Mouse (Mus musculus) MEL (cell line): ENCODE measurements around the gene Ap3b2. TPM values are rescaled to one million over a fixed set of nuclear protein-coding genes. Genes with fewer than 3 reads are reported as not detected.

Experiments
- DNase-seq: peaks from one replicate; pipeline ENCODE4 v3.0.0; 2011; ENCODE audit warnings: low read depth, low spot score
- H3K27ac ChIP-seq: 2 replicates; pipeline ENCODE4 v1.5.1; 2012; ENCODE audit warnings: low read depth, mild to moderate bottlenecking, control low read depth, low read length, moderate library complexity; ENCODE audit not compliant: control insufficient read depth
- H3K27me3 ChIP-seq, 2 experiments: fragments of 150-350 bp in 1 of 2; sonication (generic) in 1 of 2; 2 replicates each; pipeline ENCODE4 v1.6.1; 2012; ENCODE audit warnings: low read length in 2 of 2, mild to moderate bottlenecking in 2 of 2, improper control_type of control experiment in 1 of 2, moderate library complexity in 1 of 2; ENCODE audit not compliant: insufficient read depth in 2 of 2, control insufficient read depth in 1 of 2
- H3K36me3 ChIP-seq, 2 experiments: 2 replicates each; pipeline ENCODE4 v1.6.1; 2012 to 2014; ENCODE audit warnings: low read length in 2 of 2, improper control_type of control experiment in 1 of 2, inconsistent platforms in 1 of 2, mild to moderate bottlenecking in 1 of 2; ENCODE audit not compliant: insufficient read depth in 2 of 2, control insufficient read depth in 1 of 2
- H3K4me1 ChIP-seq, 2 experiments: fragments of 150-350 bp in 1 of 2; sonication (generic) in 1 of 2; 2 replicates each; pipeline ENCODE4 v1.6.1; 2012; ENCODE audit warnings: low read length in 2 of 2, improper control_type of control experiment in 1 of 2, mild to moderate bottlenecking in 1 of 2; ENCODE audit not compliant: insufficient read depth in 2 of 2, control insufficient read depth in 1 of 2
- H3K4me3 ChIP-seq, 2 experiments: fragments of 150-350 bp in 1 of 2; sonication (generic) in 1 of 2; 2 replicates each; pipeline ENCODE4 v1.5.1; 2012; ENCODE audit warnings: low read depth in 2 of 2, low read length in 2 of 2, mild to moderate bottlenecking in 2 of 2, moderate library complexity in 2 of 2, control low read depth in 1 of 2, improper control_type of control experiment in 1 of 2; ENCODE audit not compliant: control insufficient read depth in 1 of 2, insufficient read depth in 1 of 2
- H3K79me2 ChIP-seq: 2 replicates; pipeline ENCODE4 v1.6.1; 2012; ENCODE audit warnings: mild to moderate bottlenecking, low read length, moderate library complexity; ENCODE audit not compliant: control insufficient read depth, poor library complexity, insufficient read depth
- H3K9ac ChIP-seq: 2 replicates; pipeline ENCODE4 v1.6.1; 2012; ENCODE audit warnings: low read depth, mild to moderate bottlenecking, control low read depth, low read length, moderate library complexity; ENCODE audit not compliant: control insufficient read depth, poor library complexity, severe bottlenecking
- H3K9me3 ChIP-seq: fragments of 150-350 bp; sonication (generic); replicated peaks from 2 replicates; pipeline ENCODE4 v1.6.1; 2012; ENCODE audit warnings: mild to moderate bottlenecking, low read length, improper control_type of control experiment, moderate library complexity; ENCODE audit not compliant: insufficient read depth
- BHLHE40 ChIP-seq: IDR thresholded peaks from 2 replicates; pipeline ENCODE4 v1.6.1; 2012; ENCODE audit warnings: low read depth, mild to moderate bottlenecking, inconsistent platforms, low read length, improper control_type of control experiment, borderline replicate concordance
- CHD1 ChIP-seq: IDR thresholded peaks from 2 replicates; pipeline ENCODE4 v1.6.1; 2012; ENCODE audit warnings: low read depth, mild to moderate bottlenecking, inconsistent platforms, low read length, improper control_type of control experiment
- CHD2 ChIP-seq: IDR thresholded peaks from 2 replicates; pipeline ENCODE4 v1.6.1; 2011; ENCODE audit warnings: low read length, improper control_type of control experiment
- EP300 ChIP-seq, 2 experiments: IDR thresholded peaks; 2 replicates each; pipeline ENCODE4 v1.6.1; 2011; ENCODE audit warnings: improper control_type of control experiment in 2 of 2, low read length in 2 of 2, low read depth in 1 of 2, mild to moderate bottlenecking in 1 of 2
- ETS1 ChIP-seq: IDR thresholded peaks from 2 replicates; pipeline ENCODE4 v1.6.1; 2012; ENCODE audit warnings: low read depth, mild to moderate bottlenecking, inconsistent platforms, low read length, improper control_type of control experiment, moderate library complexity
- GATA1 ChIP-seq: IDR thresholded peaks from 2 replicates; pipeline ENCODE4 v1.6.1; 2011; ENCODE audit warnings: low read depth, low read length, improper control_type of control experiment
- JUND ChIP-seq: IDR thresholded peaks from 2 replicates; pipeline ENCODE4 v1.6.1; 2011; ENCODE audit warnings: low read depth, mild to moderate bottlenecking, improper control_type of control experiment, low read length
- KAT2A ChIP-seq: conservative IDR thresholded peaks from 2 replicates; pipeline ENCODE4 v1.6.1; 2012; ENCODE audit warnings: low read depth, low read length, improper control_type of control experiment, inconsistent platforms
- MAFK ChIP-seq: IDR thresholded peaks from 2 replicates; pipeline ENCODE4 v1.6.1; 2011; ENCODE audit warnings: low read depth, mild to moderate bottlenecking, low read length, improper control_type of control experiment, borderline replicate concordance
- MAX ChIP-seq: IDR thresholded peaks from 2 replicates; pipeline ENCODE4 v1.6.1; 2011; ENCODE audit warnings: low read length, improper control_type of control experiment
- MAZ ChIP-seq: IDR thresholded peaks from 2 replicates; pipeline ENCODE4 v1.6.1; 2012; ENCODE audit warnings: low read depth, mild to moderate bottlenecking, inconsistent platforms, low read length, improper control_type of control experiment
- MEF2A ChIP-seq: IDR thresholded peaks from 2 replicates; pipeline ENCODE4 v1.6.1; 2014; ENCODE audit warnings: low read depth, mild to moderate bottlenecking, inconsistent platforms, low read length, improper control_type of control experiment; ENCODE audit not compliant: poor library complexity, insufficient replicate concordance, severe bottlenecking; ENCODE audit errors: extremely low read depth
- MYB ChIP-seq: IDR thresholded peaks from 2 replicates; pipeline ENCODE4 v1.6.1; 2011; ENCODE audit warnings: mild to moderate bottlenecking, low read depth, low read length, improper control_type of control experiment
- NELFE ChIP-seq: IDR thresholded peaks from 2 replicates; pipeline ENCODE4 v1.6.1; 2011; ENCODE audit warnings: low read depth, low read length, improper control_type of control experiment
- POLR2AphosphoS5 ChIP-seq: IDR thresholded peaks from 2 replicates; pipeline ENCODE4 v1.6.1; 2012; ENCODE audit warnings: low read depth, borderline replicate concordance, mild to moderate bottlenecking, inconsistent platforms, low read length, moderate library complexity, mixed read lengths
- RCOR1 ChIP-seq: IDR thresholded peaks from 2 replicates; pipeline ENCODE4 v1.6.1; 2012; ENCODE audit warnings: low read depth, mild to moderate bottlenecking, inconsistent platforms, low read length, improper control_type of control experiment
- SIN3A ChIP-seq: IDR thresholded peaks from 2 replicates; pipeline ENCODE4 v1.6.1; 2012; ENCODE audit warnings: low read length, improper control_type of control experiment, inconsistent platforms
- SMC3 ChIP-seq: IDR thresholded peaks from 2 replicates; pipeline ENCODE4 v1.6.1; 2011; ENCODE audit warnings: low read depth, low read length, improper control_type of control experiment
- TBP ChIP-seq: IDR thresholded peaks from 2 replicates; pipeline ENCODE4 v1.8.0; 2011; ENCODE audit warnings: low read depth, low read length, improper control_type of control experiment
- UBTF ChIP-seq: IDR thresholded peaks from 2 replicates; pipeline ENCODE4 v1.6.1; 2012; ENCODE audit warnings: low read depth, mild to moderate bottlenecking, inconsistent platforms, low read length, improper control_type of control experiment, moderate library complexity, borderline replicate concordance; ENCODE audit not compliant: insufficient read depth
- USF1 ChIP-seq: IDR thresholded peaks from 2 replicates; pipeline ENCODE4 v1.6.1; 2014; ENCODE audit warnings: low read depth, mild to moderate bottlenecking, inconsistent platforms, low read length, improper control_type of control experiment, moderate library complexity
- USF2 ChIP-seq, 2 experiments: IDR thresholded peaks; 2 replicates each; pipeline ENCODE4 v1.6.1; 2011 to 2012; ENCODE audit warnings: improper control_type of control experiment in 2 of 2, low read length in 2 of 2, borderline replicate concordance in 1 of 2, inconsistent platforms in 1 of 2, low read depth in 1 of 2, mild to moderate bottlenecking in 1 of 2; ENCODE audit not compliant: insufficient read depth in 1 of 2
- ZC3H11A ChIP-seq: IDR thresholded peaks from 2 replicates; pipeline ENCODE4 v1.6.1; 2012; ENCODE audit warnings: low read depth, mild to moderate bottlenecking, inconsistent platforms, low read length, improper control_type of control experiment
- ZNF384 ChIP-seq: IDR thresholded peaks from 2 replicates; pipeline ENCODE4 v1.6.1; 2012; ENCODE audit warnings: low read depth, mild to moderate bottlenecking, inconsistent platforms, low read length, improper control_type of control experiment
- polyA plus RNA-seq, 2 experiments: library from polyadenylated mRNA; stranded (reverse) in 1 of 2; unstranded in 1 of 2; fragments of >175 nt in 1 of 2; fragments of >200 nt in 1 of 2; gene quantifications; 2 replicates each; pipeline versions ENCODE4 v1.2.1 to v1.2.4; 2012; ENCODE audit warnings: low replicate concordance in 2 of 2, low read depth in 1 of 2; ENCODE audit not compliant: insufficient read length in 2 of 2, insufficient read depth in 1 of 2, missing spikeins in 1 of 2
- total RNA-seq: library from RNA; depleted of rRNA; stranded (reverse); fragments of 300-350 nt; gene quantifications from 2 replicates; pipeline ENCODE4 v1.2.3, GENCODE M21; 2012

Gene Ap3b2
- total and polyA plus RNA-seq, 3 experiments = not detected

- DNase-seq = no peak
- Histone ChIP-seq H3K9me3 (no peaks in the 10 kb centered on the region), H3K79me2 (no peaks in the 10 kb centered on the region), H3K9ac (no peak overlapping the region), H3K36me3 (no peaks in the 10 kb centered on the region), H3K4me3 (no peak overlapping the region), H3K27ac (no peak overlapping the region), H3K27me3 (peaks cover 0 to 2% of the 10 kb centered on the region in 2 experiments; a peak in 1 of 4 replicates), H3K4me1 (no peaks in the 10 kb centered on the region)
- TF ChIP-seq SIN3A (no peak), MEF2A (no peak), JUND (no peak), MAZ (no peak), MAX (no peak), NELFE (no peak), GATA1 (no peak), MAFK (no peak), RCOR1 (no peak), ETS1 (no peak), CHD2 (no peak), TBP (no peak), ZC3H11A (no peak), USF2 (IDR thresholded peaks at IDR 0.05; ENCODE audit: borderline replicate concordance in 1 of 2, insufficient read depth in 1 of 2, low read depth in 1 of 2, low read length in 2 of 2) (no peak), ZNF384 (no peak), CHD1 (no peak), EP300 (IDR thresholded peaks at IDR 0.05; ENCODE audit: low read depth in 1 of 2, low read length in 2 of 2) (no peak), BHLHE40 (no peak), KAT2A (no peak), MYB (no peak)
These were observed 16.9 kb downstream of the Ap3b2 start for GRCm38 (mm10) chr7:81476833-81477232.

DNA sequence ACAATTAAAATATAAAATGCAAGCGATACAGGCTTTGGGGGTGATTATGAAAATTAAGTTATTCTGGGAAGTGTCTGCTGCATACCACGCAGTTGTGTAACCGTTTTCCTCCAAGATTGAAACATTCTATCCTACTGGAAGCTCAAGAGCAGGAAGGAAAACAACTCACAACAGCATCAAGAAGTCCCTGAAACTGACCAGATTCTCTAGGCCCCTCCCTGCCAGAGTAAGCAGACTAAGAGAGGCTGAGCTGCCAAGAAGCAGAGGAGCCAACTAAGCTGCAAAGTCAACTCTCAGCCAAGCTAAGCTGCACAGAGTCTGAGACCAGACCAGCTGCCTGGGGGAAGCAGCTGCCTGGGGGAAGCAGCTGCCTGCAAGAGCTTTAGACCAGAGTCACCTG lies 18.5 kb downstream of the Ap3b2 start:
- TF ChIP-seq MAFK (no peak), POLR2AphosphoS5 (no peak), USF1 (no peak), CHD1 (no peak), SMC3 (no peak), UBTF (no peak), CHD2 (no peak)
- H3K36me3 ChIP-seq = no peaks in the 10 kb centered on the region
- peaks cover 0 to 2% of the 10 kb centered on the region in 2 experiments; a peak in 1 of 4 replicates for H3K27me3 ChIP-seq
- no peaks in the 10 kb centered on the region for H3K4me1 ChIP-seq
- no peak for DNase-seq
- no peak overlapping the region for H3K4me3 ChIP-seq
- no peak overlapping the region for H3K27ac ChIP-seq
- H3K9me3 ChIP-seq = no peaks in the 10 kb centered on the region
- H3K9ac ChIP-seq = no peak overlapping the region
- no peaks in the 10 kb centered on the region for H3K79me2 ChIP-seq
